Mouse (Mus musculus): ENCODE measurements around the gene Adgre5. TPM values are rescaled to one million over a fixed set of nuclear protein-coding genes. Genes with fewer than 3 reads are reported as not detected.

Gene Adgre5
- polyA plus RNA-seq, 1 experiment, result 21.3 TPM

DNA sequence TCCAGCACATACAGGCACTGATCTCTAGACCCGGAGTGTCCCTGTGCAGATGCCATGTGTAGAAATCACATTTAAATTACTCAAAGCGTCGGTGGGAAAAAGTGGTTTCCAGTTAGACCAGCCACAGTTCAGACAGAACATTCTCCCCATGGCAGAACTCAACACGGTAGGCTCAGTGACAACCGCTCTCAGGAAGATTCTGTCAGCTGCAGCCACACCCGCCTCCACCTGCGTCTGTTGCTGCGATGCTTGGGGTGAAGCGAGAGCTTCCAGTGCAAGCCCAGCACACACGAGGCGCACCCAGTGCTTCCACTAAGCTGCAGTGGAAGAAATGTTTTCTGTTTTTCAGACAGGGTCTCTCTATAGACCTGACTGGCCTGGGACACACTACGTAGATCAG is 61.3 kb downstream of the Adgre5 start:
- TF ChIP-seq CTCF (IDR thresholded peaks at IDR 0.05; ENCODE audit: borderline replicate concordance, extremely low read depth, insufficient read depth, insufficient read length) (no peak), POLR2A (IDR thresholded peaks at IDR 0.05; ENCODE audit: borderline replicate concordance, extremely low read depth, insufficient read depth, insufficient read length, poor library complexity, severe bottlenecking) (no peak)
- DNase-seq (ENCODE audit: low read depth), result no peak

DNA sequence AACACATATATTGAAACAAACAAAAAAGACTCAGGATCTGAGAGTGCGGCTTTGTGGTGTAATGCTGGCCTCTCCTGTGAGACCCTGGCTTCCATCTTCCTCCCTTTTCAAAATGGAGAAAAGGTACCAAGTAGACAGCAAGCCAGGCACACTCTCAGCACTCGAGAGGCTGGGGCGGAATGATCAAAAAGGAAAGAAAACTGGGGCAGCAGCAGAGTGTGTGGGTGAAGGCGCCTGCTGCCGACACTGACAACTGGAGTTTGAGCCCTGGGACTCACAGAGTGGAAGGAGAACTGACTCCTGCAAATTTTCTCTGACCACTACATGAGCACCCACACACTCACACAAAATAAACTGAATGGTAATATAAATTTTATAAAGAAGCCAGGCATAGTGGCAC is 66.6 kb downstream of the Adgre5 start:
- TF ChIP-seq POLR2A (IDR thresholded peaks at IDR 0.05; ENCODE audit: borderline replicate concordance, extremely low read depth, insufficient read depth, insufficient read length, poor library complexity, severe bottlenecking), result no peak
- no peak for TF ChIP-seq CTCF (IDR thresholded peaks at IDR 0.05; ENCODE audit: borderline replicate concordance, extremely low read depth, insufficient read depth, insufficient read length)

More for the DNA sequence above, 66.6 kb downstream of the Adgre5 start:
- no peak for DNase-seq (ENCODE audit: low read depth)

Other genes with a start within 250 kb of the Adgre5 start
- gene Olfr370, start 205.5 kb downstream of the Adgre5 start, polyA plus RNA-seq (2012; rRNA removed), result 0.10 and 0.15 TPM in 2 replicates
- 294 and 383 TPM in 2 replicates for gene Ndufb7, start 174.7 kb downstream of the Adgre5 start, polyA plus RNA-seq (2012; rRNA removed)
- 913 and 1,191 TPM in 2 replicates for gene Tecr, start 133.4 kb downstream of the Adgre5 start, polyA plus RNA-seq (2012; rRNA removed)
- 35.1 and 38.0 TPM in 2 replicates for gene Dnajb1, start 133.1 kb downstream of the Adgre5 start, polyA plus RNA-seq (2012; rRNA removed)
- 91.4 and 105 TPM in 2 replicates for gene Gipc1, start 88.6 kb downstream of the Adgre5 start, polyA plus RNA-seq (2012; rRNA removed)
- gene Ptger1, start 74.6 kb downstream of the Adgre5 start, polyA plus RNA-seq (2012; rRNA removed), result 1.1 and 1.4 TPM in 2 replicates
- 65.5 and 74.6 TPM in 2 replicates for gene Pkn1, start 42.1 kb downstream of the Adgre5 start, polyA plus RNA-seq (2012; rRNA removed)
- 74.5 and 98.3 TPM in 2 replicates for gene Ddx39, start 26.1 kb downstream of the Adgre5 start, polyA plus RNA-seq (2012; rRNA removed)
- gene Adgrl1, start 158.8 kb upstream of the Adgre5 start, polyA plus RNA-seq (2012; rRNA removed), result 237 and 327 TPM in 2 replicates
- gene Gm10644, start 213.9 kb upstream of the Adgre5 start, polyA plus RNA-seq (2012; rRNA removed), result 0.62 and 0.77 TPM in 2 replicates
- 20.3 and 31.9 TPM in 2 replicates for gene Asf1b, start 214.2 kb upstream of the Adgre5 start, polyA plus RNA-seq (2012; rRNA removed)
- gene Prkaca, start 231.7 kb upstream of the Adgre5 start, polyA plus RNA-seq (2012; rRNA removed), result 121 and 143 TPM in 2 replicates

Data from brain, embryonic 14.5 days (tissue).